Mouse (Mus musculus) liver, embryonic 14.5 days (tissue): ENCODE data around the gene Sprr2d.

ENCODE experiments used
- CTCF ChIP-seq: IDR thresholded peaks from 2 replicates; pipeline ENCODE4 v1.5.1; 2016; ENCODE audit warnings: antibody characterized with exemption, low read depth, control low read depth
- EP300 ChIP-seq: IDR thresholded peaks from 2 replicates; pipeline ENCODE4 v1.6.1; 2016; ENCODE audit warnings: antibody characterized with exemption, low read depth

GRCm38 (mm10) chr3:92316320-92316719 is 22.6 kb upstream of the Sprr2d start, which contains the start of gene Sprr2b:
- no peak for TF ChIP-seq CTCF
- TF ChIP-seq EP300 = no peak
